Mouse (Mus musculus) adrenal gland, postnatal 36 days (tissue): ENCODE data around the gene Stx16. TPM values are rescaled to one million over a fixed set of nuclear protein-coding genes. Genes with fewer than 3 reads are reported as not detected.

Experiments used
- DNase-seq, 2 experiments: peaks; one replicate each; pipeline ENCODE4 v3.0.0; 2021; ENCODE audit warnings: mixed read lengths in 1 of 2
- total RNA-seq, 2 experiments: library from RNA; stranded (reverse); gene quantifications; 2 replicates each; pipeline ENCODE4 v1.2.3; 2021

The Stx16 gene
- total RNA-seq, 2 experiments from 2014 or later: 48.5 to 57.9 TPM

- peak in 1 of 2 experiments; percentile 13 for DNase-seq
Measured at GRCm38 (mm10) chr2:174075072-174075570, 987 bp upstream of the Stx16 start.

- DNase-seq: no peak
Measured at GRCm38 (mm10) chr2:174076433-174076824, 321 bp downstream of the Stx16 start.

GRCm38 (mm10) chr2:174077004-174077695, 1.0 kb downstream of the Stx16 start:
- DNase-seq: peak; percentile 22 to 25

- DNase-seq: no peak
Measured at GRCm38 (mm10) chr2:174077776-174078338, 1.7 kb downstream of the Stx16 start.

- peak in 1 of 2 experiments; percentile 48 for DNase-seq
Measured at GRCm38 (mm10) chr2:174081833-174082232, 5.7 kb downstream of the Stx16 start.

GRCm38 (mm10) chr2:174082380-174082918, 6.3 kb downstream of the Stx16 start:
- DNase-seq: no peak

GRCm38 (mm10) chr2:174095086-174095485, 19.0 kb downstream of the Stx16 start:
- no peak for DNase-seq

GRCm38 (mm10) chr2:174102399-174102798, 26.3 kb downstream of the Stx16 start:
- DNase-seq: no peak

GRCm38 (mm10) chr2:174103527-174103926, 27.4 kb downstream of the Stx16 start:
- DNase-seq: no peak

GRCm38 (mm10) chr2:174107375-174107774, 31.3 kb downstream of the Stx16 start:
- no peak for DNase-seq

GRCm38 (mm10) chr2:174109991-174110782, 34.1 kb downstream of the Stx16 start, which contains the start of gene Npepl1:
Gene Npepl1, plus strand, starts transcription at chr2:174110349.
- peak; percentile 82 to 88 for DNase-seq

GRCm38 (mm10) chr2:174110783-174111549, 34.9 kb downstream of the Stx16 start:
- DNase-seq: peak in 1 of 2 experiments; percentile 37

- DNase-seq: no peak
Measured at GRCm38 (mm10) chr2:174112931-174113330, 36.8 kb downstream of the Stx16 start.

- peak; percentile 26 to 59 for DNase-seq
Measured at GRCm38 (mm10) chr2:174114148-174114864, 38.2 kb downstream of the Stx16 start.

- DNase-seq: no peak
Measured at GRCm38 (mm10) chr2:174116929-174117328, 40.8 kb downstream of the Stx16 start.

GRCm38 (mm10) chr2:174118141-174118540, 42.0 kb downstream of the Stx16 start:
- DNase-seq: no peak

GRCm38 (mm10) chr2:174119259-174119658, 43.2 kb downstream of the Stx16 start:
- DNase-seq: no peak

- DNase-seq: no peak
Measured at GRCm38 (mm10) chr2:174120631-174121030, 44.5 kb downstream of the Stx16 start.

- DNase-seq: no peak
Measured at GRCm38 (mm10) chr2:174121411-174121947, 45.4 kb downstream of the Stx16 start.

GRCm38 (mm10) chr2:174122331-174122730, 46.2 kb downstream of the Stx16 start:
- no peak for DNase-seq

GRCm38 (mm10) chr2:174123731-174124130, 47.6 kb downstream of the Stx16 start:
- no peak for DNase-seq
